Mouse (Mus musculus): ENCODE data around the gene Aurkaip1.
A peak's percentile ranks its signal among the peaks of the same experiment; 100 is the strongest.
"Not testable (repeated sequence)": the region's sequence is repeated elsewhere in the genome, so short reads cannot be mapped to it uniquely, and the experiment has no call there.

Aurkaip1 gene

DNA sequence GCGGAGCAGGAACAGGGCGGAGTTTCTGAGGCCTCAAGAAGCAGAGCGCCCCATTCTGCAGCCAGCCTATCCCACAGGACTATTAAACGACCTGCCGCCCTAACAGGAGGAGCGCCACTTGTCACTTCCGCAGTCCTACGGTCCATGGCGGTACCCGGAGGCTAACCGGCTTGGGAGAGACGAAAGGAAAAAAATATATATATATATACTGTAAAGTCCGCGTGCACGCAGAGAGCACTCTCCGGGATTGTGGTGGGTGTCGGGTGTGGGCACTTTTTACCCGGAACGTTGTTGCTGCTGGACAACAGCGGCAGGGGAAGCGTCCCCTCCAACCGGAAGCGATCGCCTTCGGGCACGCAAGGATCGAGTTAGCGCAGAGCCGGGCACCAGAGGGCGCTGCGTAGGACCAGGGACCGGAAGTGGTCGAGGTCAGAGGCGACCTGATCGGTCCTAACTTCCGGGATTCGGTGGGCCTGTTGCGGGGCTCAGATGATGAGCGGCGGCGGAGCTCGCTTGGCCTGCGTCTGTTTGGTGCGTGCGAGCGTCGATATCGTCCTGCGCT lies at the start of gene Aurkaip1:
TSS of gene Aurkaip1 (plus strand) at position 68 of the 562 bp plus-strand sequence.
- DNase-seq = peak; percentile 94

DNA sequence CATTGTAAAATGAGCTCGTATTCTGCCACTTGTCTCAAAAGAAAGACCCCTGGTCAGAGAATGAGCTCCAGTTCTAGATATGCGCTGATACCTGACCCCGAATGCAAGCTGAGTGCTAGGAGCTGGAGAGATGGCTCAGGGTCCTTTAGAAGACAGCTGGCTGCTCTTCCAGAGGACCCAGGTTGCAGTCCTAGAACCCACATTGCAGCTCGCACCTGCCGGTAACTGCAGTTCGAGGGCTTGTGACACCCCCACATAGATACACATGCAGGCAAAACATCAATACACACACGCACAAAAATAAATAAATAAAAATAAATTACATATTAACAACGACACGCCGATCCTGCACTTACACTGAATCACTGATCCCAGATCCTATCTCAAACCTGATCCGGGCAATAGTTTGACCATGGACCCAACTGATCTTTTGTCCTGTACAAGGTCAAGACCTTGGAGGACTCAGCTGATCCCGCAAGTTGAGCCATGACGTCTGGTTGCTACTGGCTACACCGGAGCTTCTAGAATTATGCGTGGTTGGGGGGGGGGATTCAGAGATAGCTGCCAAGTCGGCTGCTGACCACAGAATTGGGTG lies 47.5 kb upstream of the Aurkaip1 start:
- DNase-seq = peak; percentile 39

DNA sequence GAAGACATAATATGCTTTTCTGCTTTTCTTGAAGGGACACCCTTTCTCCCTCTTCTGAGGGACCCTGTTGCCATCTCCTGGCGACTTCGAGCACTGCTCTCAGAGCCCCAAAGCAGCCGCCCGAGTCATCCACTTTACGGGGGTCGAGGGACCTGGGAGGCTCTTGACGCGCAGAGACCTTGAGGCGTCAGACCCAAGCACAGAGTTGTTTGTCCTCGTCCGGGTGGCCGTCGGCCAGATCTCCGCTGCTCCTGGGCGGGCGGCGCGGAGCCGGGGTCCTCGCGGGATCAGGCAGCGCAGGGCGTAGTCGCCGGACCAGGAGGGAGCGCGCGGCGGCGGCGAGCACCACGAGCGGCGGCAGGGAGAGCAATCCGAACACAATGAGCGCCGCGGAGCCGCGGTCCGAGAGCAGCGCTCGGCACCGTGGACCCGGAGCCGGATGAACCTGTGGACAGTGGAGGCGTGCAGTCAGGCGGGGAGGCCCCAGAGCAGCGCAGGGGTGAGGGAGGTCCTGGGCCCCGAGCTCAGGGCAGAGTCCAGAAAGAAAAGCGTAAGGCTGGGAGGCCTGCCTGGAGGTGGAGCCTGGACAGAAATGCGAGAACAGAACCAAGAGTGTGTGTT lies 46.9 kb upstream of the Aurkaip1 start:
- peak; percentile 79 for DNase-seq

DNA sequence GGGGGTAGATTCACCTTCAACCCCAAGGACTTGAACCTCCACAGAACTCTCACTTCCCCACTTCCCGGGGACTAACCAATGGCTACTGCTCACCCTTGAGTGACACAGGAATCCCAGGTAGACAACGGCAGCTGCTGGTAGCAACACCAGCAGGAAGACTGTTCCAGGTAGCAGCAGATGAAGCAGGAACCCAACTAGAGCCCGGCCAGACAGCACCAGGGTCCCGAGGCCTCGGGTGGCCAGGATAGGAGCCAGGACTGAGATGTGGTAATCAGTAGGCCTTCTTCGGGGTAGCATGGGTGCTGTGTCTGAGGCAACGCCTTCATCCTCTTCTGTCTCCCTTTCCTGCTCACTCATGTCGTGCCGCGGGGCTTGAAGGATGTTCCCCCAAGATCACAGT lies 45.8 kb upstream of the Aurkaip1 start:
- no peak for DNase-seq

DNA sequence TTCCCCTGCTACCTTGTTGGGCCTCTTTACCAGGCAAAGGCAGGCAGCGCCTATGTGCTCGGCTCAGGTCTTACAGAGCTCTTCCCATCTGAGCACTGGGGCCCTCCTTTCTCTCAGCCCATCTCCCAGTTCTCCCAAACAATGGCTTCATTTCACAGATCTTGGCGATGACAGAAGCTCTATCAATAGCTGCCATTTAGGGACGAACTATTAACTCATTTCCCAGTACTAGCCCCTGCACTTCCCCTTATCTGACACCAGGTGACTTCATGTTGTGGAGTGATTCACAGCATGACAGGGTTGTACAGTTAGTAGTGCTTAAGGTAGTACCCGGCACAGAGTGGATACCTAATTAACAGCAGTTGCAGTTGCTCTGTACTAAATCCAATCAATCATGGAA lies 45.3 kb upstream of the Aurkaip1 start, which contains the start of gene Tmem88b:
TSS of gene Tmem88b (minus strand) at position 56 of the 400 bp plus-strand sequence.
- DNase-seq = no peak

DNA sequence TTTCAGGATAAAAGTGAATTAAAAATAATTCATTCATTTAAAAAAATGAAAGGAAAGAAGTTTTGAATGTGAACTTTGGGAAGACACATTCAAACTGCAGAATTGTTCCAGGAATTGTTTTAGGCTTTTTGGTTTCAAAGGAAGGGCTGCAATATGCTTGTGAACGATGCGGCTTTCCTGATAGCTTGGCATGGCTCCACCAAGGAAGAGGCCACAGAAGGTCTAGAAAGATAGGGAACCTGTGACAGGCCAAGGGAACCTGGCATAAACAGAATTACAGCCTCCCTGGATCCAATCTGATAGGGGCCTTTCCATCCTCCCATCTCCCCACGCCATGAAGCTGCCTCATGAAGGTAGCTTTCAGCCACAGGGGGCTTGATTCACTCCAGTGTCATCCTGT lies 42.8 kb upstream of the Aurkaip1 start:
- no peak for DNase-seq

DNA sequence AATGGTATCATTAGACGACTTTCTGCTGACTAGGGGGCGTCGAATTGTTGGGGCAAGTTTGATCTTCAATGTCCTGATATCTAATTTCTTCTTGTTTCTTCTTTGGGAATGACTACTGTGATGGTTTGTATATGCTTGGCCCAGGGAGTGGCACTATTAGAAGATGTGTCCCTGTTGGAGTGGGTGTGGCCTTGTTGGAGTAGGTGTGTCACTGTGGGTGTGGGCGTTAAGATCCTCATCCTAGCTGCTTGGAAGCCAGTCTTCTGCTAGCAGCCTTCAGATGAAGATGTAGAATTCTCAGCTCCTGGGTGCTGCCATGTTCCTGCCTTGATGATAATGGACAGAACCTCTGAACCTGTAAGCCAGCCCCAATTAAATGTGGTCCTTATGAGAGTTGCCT lies 42.2 kb upstream of the Aurkaip1 start:
- DNase-seq = not testable (repeated sequence)

DNA sequence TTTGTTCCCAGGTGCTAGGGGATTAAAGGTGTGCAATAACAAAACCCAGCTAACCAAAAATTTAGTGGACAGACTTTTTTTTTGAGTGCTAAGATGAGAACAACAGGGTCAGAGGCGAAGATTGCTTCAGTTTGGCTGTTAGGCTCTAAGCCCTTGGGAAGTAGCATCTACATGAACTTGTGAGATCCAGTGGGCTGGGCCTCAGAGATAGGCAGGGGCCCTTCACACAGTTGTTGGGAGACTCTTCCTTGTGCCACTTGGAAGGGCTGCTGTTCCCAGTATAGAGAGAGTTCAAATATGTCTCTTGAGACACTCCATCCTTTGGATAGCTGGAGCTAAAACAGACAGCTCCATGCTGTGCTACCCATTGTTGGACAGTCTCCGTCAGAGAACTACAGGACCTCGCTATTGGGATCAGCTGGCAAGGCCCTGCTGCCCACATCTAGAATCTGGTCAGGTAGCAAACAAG lies 41.0 kb upstream of the Aurkaip1 start, which contains the start of gene Ankrd65:
TSS of gene Ankrd65 (plus strand) at position 419 of the 469 bp plus-strand sequence.
- no peak for DNase-seq

DNA sequence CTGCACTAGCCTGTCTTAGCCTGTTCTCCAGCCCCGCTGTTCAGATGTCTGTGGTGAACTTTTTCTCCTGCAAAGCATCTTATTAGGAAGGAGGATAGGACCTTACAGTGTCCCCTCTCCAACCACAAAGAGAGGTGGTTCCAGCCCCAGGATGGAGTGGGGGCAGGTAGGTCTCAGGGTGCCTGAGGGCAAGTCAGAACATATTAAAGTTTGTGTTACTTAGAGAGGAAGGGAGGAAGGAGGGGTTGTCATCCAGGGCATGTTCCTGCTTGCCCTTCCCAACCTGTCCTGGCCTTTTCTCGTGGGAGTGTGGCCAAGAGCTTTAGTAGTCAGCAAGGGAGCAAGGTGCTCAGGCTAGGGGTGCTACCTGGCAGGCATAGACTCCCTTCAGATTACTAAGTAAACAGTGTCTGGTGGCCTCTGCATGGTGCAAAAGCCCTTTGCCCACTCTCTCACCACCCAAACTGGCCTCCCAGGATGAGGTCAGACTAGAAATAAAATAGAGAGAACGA lies 40.4 kb upstream of the Aurkaip1 start:
- DNase-seq = no peak

DNA sequence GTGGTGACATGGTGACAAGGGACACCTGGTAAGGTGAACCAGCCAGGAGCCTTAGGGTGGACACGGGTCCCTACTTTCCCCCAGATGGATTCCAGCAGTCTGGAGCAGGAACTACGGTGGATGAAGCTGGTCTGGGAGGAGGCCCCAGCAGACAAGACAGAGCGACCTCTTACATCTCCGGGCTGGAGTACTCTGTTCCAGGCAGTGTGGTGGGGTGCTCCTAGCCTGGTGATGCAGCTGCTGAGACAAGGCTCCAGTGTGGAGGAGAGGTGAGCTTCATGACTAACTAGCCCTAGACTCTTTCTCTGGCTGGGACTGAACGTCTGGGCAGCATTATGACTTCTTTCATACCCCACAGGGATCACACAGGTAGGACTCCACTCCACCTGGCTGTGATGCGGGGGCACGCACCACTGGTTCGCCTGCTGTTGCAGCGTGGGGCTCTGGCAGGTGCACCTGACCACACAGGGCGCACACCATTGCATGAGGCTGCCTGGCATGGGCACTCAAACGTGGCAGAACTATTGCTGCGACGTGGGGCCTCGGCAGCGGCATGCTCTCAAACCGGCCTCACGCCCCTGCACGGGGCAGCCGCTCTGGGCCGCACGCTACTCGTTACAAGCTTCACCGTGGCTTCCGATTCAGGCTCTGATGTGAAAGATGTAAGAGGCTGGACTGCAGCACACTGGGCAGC lies 39.7 kb upstream of the Aurkaip1 start:
- no peak for DNase-seq

DNA sequence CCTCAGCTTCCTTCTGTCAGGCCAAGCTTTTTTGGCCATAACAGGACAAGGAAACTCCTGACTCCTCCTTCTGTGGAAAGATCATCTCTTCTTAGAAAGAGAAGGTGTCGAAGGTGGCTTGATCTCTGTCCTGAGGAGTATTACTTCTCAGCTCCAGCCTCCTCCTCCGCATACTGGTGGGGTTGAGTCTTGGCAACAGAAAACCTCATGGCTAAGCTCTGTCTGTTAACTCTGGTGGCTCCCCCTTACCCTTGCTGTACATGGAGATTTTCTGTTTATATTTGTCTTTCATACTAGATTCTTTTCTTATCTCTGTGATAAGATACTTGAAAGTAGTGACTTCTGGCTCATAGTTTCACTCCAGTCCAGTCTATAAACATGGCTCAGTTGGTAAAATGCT lies 37.3 kb upstream of the Aurkaip1 start:
- no peak for DNase-seq

DNA sequence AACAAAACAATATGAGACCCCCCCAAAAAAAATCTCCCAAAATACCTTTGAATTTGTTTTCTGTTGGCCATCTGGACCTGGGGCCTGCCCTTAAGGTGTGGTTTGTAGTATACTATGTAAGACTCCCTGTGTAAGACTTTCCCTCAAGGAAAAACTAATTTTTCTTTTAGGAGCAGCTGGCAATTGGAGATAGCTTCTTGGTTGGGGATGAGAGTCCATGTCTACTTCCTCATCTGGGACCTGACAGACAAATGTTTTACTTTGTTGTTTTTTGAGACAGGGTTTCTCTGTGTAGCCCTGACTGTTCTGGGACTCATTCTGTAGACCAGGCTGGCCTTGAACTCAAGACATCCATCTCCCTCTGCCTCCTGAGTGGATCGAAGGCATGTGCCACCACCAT lies 29.0 kb upstream of the Aurkaip1 start:
- DNase-seq = no peak

DNA sequence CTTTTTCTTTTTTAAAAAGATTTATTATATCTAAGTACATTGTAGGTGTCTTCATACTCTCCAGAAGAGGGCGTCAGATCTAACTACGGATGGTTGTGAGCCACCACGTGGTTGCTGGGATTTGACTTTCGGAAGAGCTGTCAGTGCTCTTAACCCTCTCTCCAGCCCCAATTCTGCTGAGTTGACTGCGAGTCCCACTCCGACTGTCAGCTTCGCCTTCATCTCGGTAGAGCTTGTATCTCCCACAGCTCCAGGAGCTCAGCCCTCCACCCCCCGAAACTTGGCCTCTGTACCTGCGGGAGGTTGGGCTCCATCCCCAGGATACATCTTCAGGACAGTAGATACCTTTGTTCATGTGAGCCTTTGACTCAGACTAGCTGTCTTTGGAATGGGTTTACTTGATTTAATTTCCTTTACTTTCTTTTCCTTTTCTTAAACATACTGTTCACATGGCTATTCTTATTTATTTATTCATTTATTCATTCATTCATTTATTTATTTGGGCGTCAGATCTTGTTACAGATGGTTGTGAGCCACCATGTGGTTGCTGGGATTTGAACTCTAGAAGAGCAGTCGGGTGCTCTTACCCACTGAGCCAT lies 28.2 kb upstream of the Aurkaip1 start, which contains the start of gene Mrpl20:
TSS of gene Mrpl20 (plus strand) at position 138 of the 599 bp plus-strand sequence.
- DNase-seq = no peak

DNA sequence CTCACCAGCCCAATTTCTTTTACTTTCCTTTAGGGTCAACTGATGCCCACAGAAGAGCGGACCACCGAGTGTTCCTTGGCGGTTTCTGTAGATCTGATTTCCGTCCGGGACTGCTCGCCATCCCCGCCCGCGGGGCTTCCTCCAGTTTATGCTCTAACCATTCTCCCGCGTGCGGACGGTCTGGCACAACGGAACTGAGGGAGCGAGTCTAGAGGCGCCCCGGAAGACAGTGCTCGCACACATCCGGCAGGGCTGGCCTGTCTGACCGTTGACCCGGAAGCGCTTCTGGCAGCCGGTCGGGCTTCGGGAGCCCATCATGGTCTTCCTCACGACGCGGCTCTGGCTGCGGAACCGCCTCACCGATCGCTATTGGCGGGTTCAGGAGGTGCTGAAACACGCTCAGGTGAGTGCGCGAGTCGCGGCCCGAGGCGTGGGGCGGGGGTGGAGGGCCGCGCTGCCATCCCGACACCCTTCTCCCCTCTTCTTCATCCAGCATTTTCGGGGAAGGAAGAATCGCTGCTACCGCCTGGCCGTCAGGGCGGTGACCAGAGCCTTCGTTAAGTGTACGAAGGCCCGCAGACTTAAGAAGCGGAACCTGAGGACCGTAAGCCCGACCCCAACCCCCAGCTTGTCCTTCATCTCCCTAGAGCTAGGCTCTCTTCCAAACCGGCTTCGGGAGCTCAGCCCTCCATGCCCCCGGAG lies 27.6 kb upstream of the Aurkaip1 start:
- DNase-seq = peak; percentile 97

DNA sequence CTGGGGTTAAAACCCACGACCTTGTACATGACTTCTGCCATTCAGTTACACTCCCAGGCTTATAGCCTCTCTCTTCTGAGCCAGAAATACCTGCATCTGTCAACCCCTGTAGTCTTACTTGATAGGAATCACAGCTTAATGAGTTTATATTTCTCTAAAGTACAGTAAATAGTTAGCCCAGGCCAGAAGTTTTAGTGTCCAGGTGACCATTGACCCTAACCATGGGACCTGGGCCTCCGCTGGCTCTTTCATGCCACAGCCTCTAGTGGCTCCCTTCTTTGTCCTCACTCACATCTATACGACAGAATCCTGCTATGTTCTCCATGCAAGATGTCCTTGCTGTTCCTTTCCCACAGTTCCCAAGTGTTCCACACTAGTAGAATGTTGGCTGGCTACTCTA lies 23.2 kb upstream of the Aurkaip1 start:
- DNase-seq = no peak

DNA sequence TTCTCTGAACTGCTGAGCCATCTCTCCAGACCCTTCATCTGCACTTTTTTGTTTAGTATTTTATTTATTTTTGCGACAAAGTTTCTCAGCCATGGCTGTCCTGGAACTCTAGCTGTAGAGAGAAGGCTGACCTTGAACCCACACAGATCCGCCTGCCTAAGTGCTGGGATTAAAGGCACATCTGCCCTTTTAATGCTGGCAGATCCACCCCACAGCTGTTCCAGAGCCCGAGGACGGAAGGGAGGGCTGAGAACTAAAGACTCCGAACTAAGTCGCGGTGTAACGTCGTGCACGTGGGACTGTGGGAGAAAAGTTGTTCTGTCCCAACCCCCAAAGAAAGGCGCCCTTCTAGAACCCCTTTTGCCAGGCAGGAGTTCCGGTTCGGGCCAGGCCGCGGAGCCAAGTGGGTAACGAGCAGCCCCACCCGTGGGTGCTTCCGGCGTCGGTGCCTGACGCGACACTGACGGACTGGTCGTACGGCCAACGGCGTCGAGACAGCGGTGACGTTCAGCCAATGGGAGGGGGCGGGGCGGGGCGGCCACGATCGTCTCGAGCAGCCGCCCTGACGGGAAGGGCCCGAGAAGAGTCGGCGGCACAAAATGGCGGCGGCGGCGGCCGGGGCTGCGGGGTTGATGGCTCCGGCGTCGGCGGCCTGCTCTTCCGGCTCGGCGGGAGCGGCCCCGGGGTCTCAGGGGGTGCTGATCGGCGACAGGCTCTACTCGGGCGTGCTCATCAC lies 19.0 kb upstream of the Aurkaip1 start, which contains the start of gene Ccnl2:
TSS of gene Ccnl2 (plus strand) at position 561 of the 736 bp plus-strand sequence.
- DNase-seq = peak; percentile 85

DNA sequence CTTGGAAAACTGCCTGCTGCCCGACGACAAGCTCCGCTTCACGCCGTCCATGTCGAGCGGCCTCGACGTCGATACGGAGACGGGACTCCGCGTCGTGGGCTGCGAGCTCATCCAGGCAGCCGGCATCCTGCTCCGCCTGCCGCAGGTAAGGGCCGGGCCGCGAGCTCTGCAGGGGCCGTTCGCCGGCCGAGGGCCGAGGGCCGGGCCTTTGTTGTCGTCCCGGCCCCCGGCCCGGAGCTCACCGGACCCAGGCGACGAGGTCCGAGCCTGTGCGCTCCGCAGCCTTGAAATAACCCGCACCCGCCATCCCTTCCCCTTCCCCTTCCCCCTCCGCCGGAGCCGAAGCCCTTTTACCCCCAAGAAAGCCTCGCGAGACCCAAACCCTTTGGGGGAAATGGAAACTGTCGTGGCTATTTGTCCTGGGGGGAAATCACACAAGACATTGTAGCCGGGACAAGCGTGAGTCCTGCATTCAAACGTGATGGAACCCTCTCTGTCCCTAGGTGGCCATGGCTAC lies 18.3 kb upstream of the Aurkaip1 start:
- DNase-seq = no peak

DNA sequence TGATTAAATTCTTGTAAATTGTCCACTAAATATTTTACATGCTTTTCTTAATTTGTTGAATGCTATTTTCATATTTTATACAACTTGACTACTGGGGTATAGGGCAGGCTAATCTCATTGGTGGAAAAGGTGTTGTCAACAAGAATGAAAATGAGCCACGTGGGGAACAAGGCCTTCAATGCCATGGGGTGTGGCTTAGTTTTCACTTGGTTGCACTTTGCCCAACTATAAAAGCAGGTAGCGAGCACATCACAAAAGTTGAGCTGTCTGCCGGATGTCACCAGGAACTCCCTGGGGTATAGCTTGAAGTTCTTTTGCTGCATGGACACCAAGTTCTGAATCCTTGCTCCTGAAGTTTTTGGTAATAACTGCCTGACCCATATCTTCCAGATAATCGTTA lies 13.5 kb upstream of the Aurkaip1 start:
- DNase-seq = no peak

DNA sequence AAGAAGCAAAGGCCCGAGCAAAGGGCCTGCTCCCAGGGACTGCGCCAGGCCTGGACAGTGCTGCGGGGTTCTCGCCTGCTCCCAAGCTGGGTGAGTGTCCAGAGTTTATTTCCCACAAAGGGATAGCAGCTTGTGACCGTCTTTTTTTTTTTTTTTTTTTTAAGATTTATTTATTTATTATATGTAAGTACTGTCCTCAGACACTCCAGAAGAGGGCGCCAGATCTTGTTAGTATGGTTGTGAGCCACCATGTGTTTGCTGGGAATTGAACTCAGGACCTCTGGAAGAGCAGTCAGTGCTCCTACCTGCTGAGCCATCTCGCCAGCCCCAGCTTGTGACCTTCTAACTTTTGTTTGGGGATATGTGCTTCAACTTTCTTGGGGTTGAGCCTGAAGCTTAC lies 10.0 kb upstream of the Aurkaip1 start:
- DNase-seq = no peak

DNA sequence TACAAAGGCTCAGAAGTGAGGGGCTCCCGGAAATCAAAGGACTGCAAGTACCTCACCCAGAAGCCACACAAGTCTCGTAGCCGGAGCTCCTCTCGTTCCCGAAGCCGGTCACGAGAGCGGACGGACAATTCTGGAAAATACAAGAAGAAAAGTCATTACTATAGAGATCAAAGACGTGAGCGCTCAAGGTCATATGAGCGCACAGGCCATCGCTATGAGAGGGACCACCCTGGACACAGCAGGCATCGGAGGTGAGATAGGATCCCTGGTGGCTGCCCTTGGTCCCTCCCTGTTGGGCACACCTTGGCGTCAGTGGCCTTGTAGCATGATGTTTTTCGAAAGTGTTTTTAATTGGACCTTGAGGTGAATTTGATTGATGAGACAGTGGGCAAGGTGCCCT lies 7.6 kb upstream of the Aurkaip1 start:
- DNase-seq = no peak

DNA sequence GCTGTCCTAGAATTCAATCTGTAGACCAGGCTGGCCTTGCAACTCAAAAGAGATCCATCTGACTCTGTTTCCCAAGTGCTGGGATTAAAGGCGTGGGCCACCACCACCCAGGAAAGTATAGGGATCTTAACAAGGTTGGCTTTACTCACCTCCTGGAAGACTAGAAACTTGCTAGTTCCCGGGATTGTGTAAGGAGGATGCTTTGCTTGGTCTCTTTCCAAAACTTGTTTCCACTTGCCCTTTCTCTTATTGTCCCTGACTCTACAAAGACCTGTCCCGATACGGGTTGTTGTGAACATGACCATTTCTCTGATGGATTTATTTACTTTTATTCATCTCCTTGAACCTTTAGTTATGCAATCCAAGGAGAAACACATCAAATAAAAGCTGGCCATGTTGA lies 1.2 kb upstream of the Aurkaip1 start:
- no peak for DNase-seq

Data from cerebellum, adult 8-10 months (tissue).